Mouse (Mus musculus) midbrain, embryonic 16.5 days (tissue): Measurements from ENCODE around the gene Cdkl1. TPM values are rescaled to one million over a fixed set of nuclear protein-coding genes. Genes with fewer than 3 reads are reported as not detected.

Experiments used
- ATAC-seq: fragments of 200-750 bp; cut with Nextera tagmentation; 2 replicates; pipeline ENCODE4 v1.8.0; 2017; ENCODE audit warnings: moderate TSS enrichment
- H3K27ac ChIP-seq: fragments of 300-500 bp; sonication (generic); 2 replicates; pipeline ENCODE4 v1.5.1; 2014; ENCODE audit warnings: mild to moderate bottlenecking, low read length, mixed read lengths
- H3K27me3 ChIP-seq: fragments of 300-500 bp; sonication (generic); 2 replicates; pipeline ENCODE4 v1.6.1; 2014; ENCODE audit warnings: low read depth, low read length, mixed read lengths; ENCODE audit not compliant: control insufficient read depth, insufficient read depth
- H3K36me3 ChIP-seq: fragments of 300-500 bp; sonication (generic); 2 replicates; pipeline ENCODE4 v1.6.1; 2014; ENCODE audit warnings: mild to moderate bottlenecking, low read length, moderate library complexity, mixed read lengths; ENCODE audit not compliant: control insufficient read depth, insufficient read depth
- H3K4me1 ChIP-seq: fragments of 300-500 bp; sonication (generic); 2 replicates; pipeline ENCODE4 v1.6.1; 2014; ENCODE audit warnings: mild to moderate bottlenecking, low read length, mixed read lengths; ENCODE audit not compliant: control insufficient read depth, insufficient read depth
- H3K4me2 ChIP-seq: fragments of 300-500 bp; sonication (generic); 2 replicates; pipeline ENCODE4 v1.6.1; 2014; ENCODE audit warnings: mild to moderate bottlenecking, low read length, mixed read lengths
- H3K4me3 ChIP-seq: fragments of 300-500 bp; sonication (generic); 2 replicates; pipeline ENCODE4 v1.5.1; 2014; ENCODE audit warnings: low read depth, mild to moderate bottlenecking, low read length, moderate library complexity, mixed read lengths
- H3K9ac ChIP-seq: fragments of 300-500 bp; sonication (generic); 2 replicates; pipeline ENCODE4 v1.6.1; 2014; ENCODE audit warnings: low read depth, low read length, mixed read lengths
- H3K9me3 ChIP-seq: fragments of 300-500 bp; sonication (generic); replicated peaks from 2 replicates; pipeline ENCODE4 v1.6.1; 2014; ENCODE audit warnings: mild to moderate bottlenecking, low read length, mixed read lengths; ENCODE audit not compliant: control insufficient read depth, poor library complexity, severe bottlenecking
- WGBS: fragments of 180-500 bp; shearing (Covaris S2); extraction: QIAGEN DNeasy Blood & Tissue Kit; methylation state at CpG from one replicate; pipeline ENCODE4 v1.1.7; 2014; 5-methylcytosine and 5-hydroxymethylcytosine counted together
- polyA plus RNA-seq: library from polyadenylated mRNA; unstranded; fragments of >200 nt; fragmentation: Nextera tagmentation; extraction: Ambion mirVana; gene quantifications from 2 replicates; pipeline ENCODE4 v1.2.1, GENCODE M21; 2015

Cdkl1 gene
- polyA plus RNA-seq, 1 experiment from 2014 or later, result 13.7 TPM

- Histone ChIP-seq H3K9me3 (no peaks in the 10 kb centered on the region), H3K9ac (no peak overlapping the region), H3K4me1 (no peaks in the 10 kb centered on the region), H3K27ac (no peak overlapping the region), H3K36me3 (no peaks in the 10 kb centered on the region), H3K4me3 (no peak overlapping the region), H3K27me3 (no peaks in the 10 kb centered on the region), H3K4me2 (no peak overlapping the region)
- 86% methylated on average over 3 of the region's 3 CpGs for WGBS
- no peak for ATAC-seq
Observed at GRCm38 (mm10) chr12:69733923-69734322, 57.1 kb downstream of the Cdkl1 start.

GRCm38 (mm10) chr12:69733518-69733917, 57.5 kb downstream of the Cdkl1 start:
- Histone ChIP-seq H3K27me3 (no peaks in the 10 kb centered on the region), H3K27ac (no peak overlapping the region), H3K4me3 (no peak overlapping the region), H3K36me3 (no peaks in the 10 kb centered on the region), H3K4me2 (no peak overlapping the region), H3K9me3 (no peaks in the 10 kb centered on the region), H3K4me1 (no peaks in the 10 kb centered on the region), H3K9ac (no peak overlapping the region)
- ATAC-seq, result no peak
- 10% methylated on average over 2 of the region's 2 CpGs for WGBS

GRCm38 (mm10) chr12:69732221-69732620, 58.8 kb downstream of the Cdkl1 start:
- Histone ChIP-seq H3K4me1 (no peaks in the 10 kb centered on the region), H3K4me2 (no peak overlapping the region), H3K9me3 (no peaks in the 10 kb centered on the region), H3K4me3 (no peak overlapping the region), H3K27me3 (no peaks in the 10 kb centered on the region), H3K27ac (no peak overlapping the region), H3K9ac (no peak overlapping the region), H3K36me3 (no peaks in the 10 kb centered on the region)
- 36% methylated on average over 5 of the region's 5 CpGs for WGBS
- ATAC-seq, result no peak

GRCm38 (mm10) chr12:69730306-69730705, 60.8 kb downstream of the Cdkl1 start:
- H3K9ac ChIP-seq, result no peak overlapping the region
- peaks cover 4% of the 10 kb centered on the region for H3K4me1 ChIP-seq
- H3K27ac ChIP-seq, result no peak overlapping the region
- H3K4me3 ChIP-seq, result no peak overlapping the region
- no peak for ATAC-seq
- no peaks in the 10 kb centered on the region for H3K27me3 ChIP-seq
- H3K9me3 ChIP-seq, result no peaks in the 10 kb centered on the region
- H3K4me2 ChIP-seq, result no peak overlapping the region
- 97% methylated on average over 1 of the region's 1 CpGs for WGBS
- no peaks in the 10 kb centered on the region for H3K36me3 ChIP-seq

- Histone ChIP-seq H3K9me3 (no peaks in the 10 kb centered on the region), H3K9ac (no peak overlapping the region), H3K27me3 (no peaks in the 10 kb centered on the region), H3K4me2 (no peak overlapping the region), H3K27ac (no peak overlapping the region), H3K4me1 (peaks cover 4% of the 10 kb centered on the region), H3K4me3 (no peak overlapping the region), H3K36me3 (no peaks in the 10 kb centered on the region)
- no peak for ATAC-seq
- WGBS, result 100% methylated on average over 1 of the region's 1 CpGs
Observed at GRCm38 (mm10) chr12:69729246-69729645, 61.8 kb downstream of the Cdkl1 start.

- peak within 1 kb of the TSS; percentile 61 for H3K4me3 ChIP-seq
- WGBS, result under 1% methylated on average over 58 of the region's 60 CpGs
- ATAC-seq, result peak; percentile 97
- no peaks in the 10 kb centered on the region for H3K27me3 ChIP-seq
- peaks cover 4% of the 10 kb centered on the region; the same call in 1 of the 2 replicates for H3K36me3 ChIP-seq
- H3K9me3 ChIP-seq, result no peaks in the 10 kb centered on the region
- H3K4me2 ChIP-seq, result peak within 1 kb of the TSS; percentile 90
- peak within 1 kb of the TSS; percentile 72 for H3K27ac ChIP-seq
- peaks cover 13% of the 10 kb centered on the region for H3K4me1 ChIP-seq
- H3K9ac ChIP-seq, result peak within 1 kb of the TSS; percentile 68
Observed at GRCm38 (mm10) chr12:69724711-69725460, 66.2 kb downstream of the Cdkl1 start, which contains the start of the genes L2hgdh and Atp5s. TSS of gene L2hgdh (minus strand) at chr12:69724873. TSS of gene Atp5s (plus strand) at chr12:69724950.

GRCm38 (mm10) chr12:69724018-69724710, 66.9 kb downstream of the Cdkl1 start:
- 0 out of 2 replicates have a peak overlapping the region, but pooled peaks have one; percentile 63 for H3K27ac ChIP-seq
- peak; percentile 25; the same call in 1 of the 2 replicates for ATAC-seq

GRCm38 (mm10) chr12:69723376-69723775, 67.7 kb downstream of the Cdkl1 start:
- Histone ChIP-seq H3K36me3 (peaks cover 4% of the 10 kb centered on the region), H3K4me1 (peaks cover 13% of the 10 kb centered on the region), H3K27me3 (no peaks in the 10 kb centered on the region), H3K4me3 (peak overlapping the region; percentile 61; the same call in 1 of the 2 replicates), H3K4me2 (peak overlapping the region; percentile 90), H3K9ac (no peak overlapping the region), H3K27ac (no peak overlapping the region), H3K9me3 (no peaks in the 10 kb centered on the region)
- WGBS, result 46% methylated on average over 2 of the region's 2 CpGs
- no peak for ATAC-seq

More at GRCm38 (mm10) chr12:69724018-69724710, 66.9 kb downstream of the Cdkl1 start:
- WGBS, result 2% methylated on average over 24 of the region's 24 CpGs
- Histone ChIP-seq H3K9ac (peak overlapping the region; percentile 68), H3K36me3 (peaks cover 4% of the 10 kb centered on the region), H3K4me1 (peaks cover 13% of the 10 kb centered on the region), H3K4me2 (peak overlapping the region; percentile 90), H3K4me3 (peak overlapping the region; percentile 61), H3K9me3 (no peaks in the 10 kb centered on the region), H3K27me3 (no peaks in the 10 kb centered on the region)

- no peak for ATAC-seq
- peaks cover 13% of the 10 kb centered on the region for H3K4me1 ChIP-seq
- WGBS, result 91% methylated on average over 3 of the region's 3 CpGs
- peaks cover 9% of the 10 kb centered on the region for H3K36me3 ChIP-seq
- H3K27me3 ChIP-seq, result no peaks in the 10 kb centered on the region
- no peak overlapping the region for H3K27ac ChIP-seq
- no peaks in the 10 kb centered on the region for H3K9me3 ChIP-seq
- H3K4me2 ChIP-seq, result no peak overlapping the region
- no peak overlapping the region for H3K9ac ChIP-seq
- H3K4me3 ChIP-seq, result no peak overlapping the region
Observed at GRCm38 (mm10) chr12:69722857-69723256, 68.2 kb downstream of the Cdkl1 start.
